Mouse (Mus musculus) heart, adult 2 months (tissue): ENCODE measurements around the gene Olfr1198. TPM values are rescaled to one million over a fixed set of nuclear protein-coding genes. Genes with fewer than 3 reads are reported as not detected.

ENCODE experiments used
- DNase-seq, 2 experiments: peaks; one replicate each; pipeline ENCODE4 v3.0.0; 2021
- H3K27ac ChIP-seq: fragments of 200-600 bp; 2 replicates; pipeline ENCODE4 v1.8.1; 2022
- H3K27me3 ChIP-seq: fragments of 200-500 bp; 2 replicates; pipeline ENCODE4 v1.6.1; 2012; ENCODE audit warnings: mild to moderate bottlenecking, low read length, inconsistent platforms, mixed read lengths; ENCODE audit not compliant: control insufficient read depth, insufficient read depth
- H3K36me3 ChIP-seq: fragments of 200-500 bp; 2 replicates; pipeline ENCODE4 v1.6.1; 2012; ENCODE audit warnings: low read length, inconsistent platforms; ENCODE audit not compliant: control insufficient read depth, insufficient read depth
- H3K4me1 ChIP-seq: fragments of 200-500 bp; 2 replicates; pipeline ENCODE4 v1.6.1; 2011; ENCODE audit warnings: low read length; ENCODE audit not compliant: control insufficient read depth, insufficient read depth
- H3K4me3 ChIP-seq: fragments of 200-600 bp; 2 replicates; pipeline ENCODE4 v1.8.1; 2022
- H3K79me2 ChIP-seq: fragments of 200-500 bp; replicated peaks from 2 replicates; pipeline ENCODE4 v1.6.1; 2012; ENCODE audit warnings: mild to moderate bottlenecking, inconsistent platforms, low read length, moderate library complexity, mixed read lengths; ENCODE audit not compliant: control insufficient read depth, insufficient read depth
- H3K9ac ChIP-seq: fragments of 200-500 bp; 2 replicates; pipeline ENCODE4 v1.6.1; 2012; ENCODE audit warnings: low read depth, mild to moderate bottlenecking, control low read depth, inconsistent platforms, low read length, mixed read lengths
- CTCF ChIP-seq: fragments of 200-600 bp; IDR thresholded peaks from 2 replicates; pipeline ENCODE4 v1.8.1; 2022; ENCODE audit warnings: antibody characterized with exemption, mild to moderate bottlenecking, moderate library complexity
- EP300 ChIP-seq: fragments of 200-500 bp; IDR thresholded peaks from 2 replicates; pipeline ENCODE4 v1.6.1; 2011; ENCODE audit warnings: low read depth, low read length, control low read depth; ENCODE audit not compliant: insufficient read depth
- POLR2A ChIP-seq: fragments of 200-500 bp; IDR thresholded peaks from 2 replicates; pipeline ENCODE4 v1.6.1; 2011; ENCODE audit warnings: mild to moderate bottlenecking, low read depth, low read length, control low read depth; ENCODE audit not compliant: insufficient read depth
- WGBS: fragments of 180-500 bp; shearing (Covaris S2); methylation state at CpG from one replicate; pipeline ENCODE4 v1.1.7; 2018; 5-methylcytosine and 5-hydroxymethylcytosine counted together
- intact Hi-C: fragments of 180-260 bp; cut with DNase I; formaldehyde crosslinking; loops from one replicate; pipeline ENCODE4 v1.15.1; 2025
- long read RNA-seq: library from polyadenylated mRNA; stranded (forward); transcript quantifications from one replicate; pipeline ENCODE4 v2.0.0, GENCODE M21; 2021
- polyA plus RNA-seq: library from polyadenylated mRNA; depleted of rRNA; stranded (reverse); fragments of >200 nt; gene quantifications from 2 replicates; pipeline ENCODE4 v1.2.3, GENCODE M21; 2012; rRNA removed
- total RNA-seq, 2 experiments: library from RNA; stranded (reverse); gene quantifications; 2 replicates each; pipeline ENCODE4 v1.2.3; 2021

The Olfr1198 gene
- total RNA-seq (not detected), polyA plus RNA-seq (not detected in 2 replicates)
- long read RNA-seq, result 0 reads

GRCm38 (mm10) chr2:88751270-88751669, at the start of gene Olfr1198:
TSS of gene Olfr1198 (minus strand) at chr2:88751370.
- intact Hi-C loops, result no loop called here
- H3K4me1 ChIP-seq, result no peaks in the 10 kb centered on the region

GRCm38 (mm10) chr2:88792736-88793135, 41.6 kb upstream of the Olfr1198 start, which contains the start of gene Olfr1201:
TSS of gene Olfr1201 (plus strand) at chr2:88793036.
- Histone ChIP-seq H3K27ac (no peak within 1 kb of the TSS), H3K27me3 (no peaks in the 10 kb centered on the region), H3K4me1 (no peaks in the 10 kb centered on the region), H3K79me2 (no peaks in the 10 kb centered on the region), H3K36me3 (no peaks in the 10 kb centered on the region), H3K4me3 (no peak within 1 kb of the TSS), H3K9ac (no peak within 1 kb of the TSS)
- DNase-seq, result no peak
- TF ChIP-seq POLR2A (no peak), EP300 (no peak), CTCF (no peak)
- 73% methylated on average over 6 of the region's 6 CpGs for whole genome bisulfite sequencing
- intact Hi-C loops, result no loop called here

More at GRCm38 (mm10) chr2:88751270-88751669, at the start of gene Olfr1198:
- WGBS, result 84% methylated on average over 2 of the region's 2 CpGs
- no peak for DNase-seq
- Histone ChIP-seq H3K27ac (no peak within 1 kb of the TSS), H3K79me2 (no peaks in the 10 kb centered on the region), H3K27me3 (no peaks in the 10 kb centered on the region), H3K9ac (no peak within 1 kb of the TSS), H3K36me3 (no peaks in the 10 kb centered on the region), H3K4me3 (no peak within 1 kb of the TSS)
- TF ChIP-seq CTCF (no peak), POLR2A (no peak), EP300 (no peak)

GRCm38 (mm10) chr2:88770388-88770787, 19.2 kb upstream of the Olfr1198 start, which contains the start of gene Olfr1200:
TSS of gene Olfr1200 (minus strand) at chr2:88770488.
- no peaks in the 10 kb centered on the region for H3K27me3 ChIP-seq
- H3K79me2 ChIP-seq, result no peaks in the 10 kb centered on the region
- H3K9ac ChIP-seq, result no peak within 1 kb of the TSS
- WGBS, result 55% methylated on average over 2 of the region's 2 CpGs
- no peak within 1 kb of the TSS for H3K4me3 ChIP-seq
- no peak for DNase-seq
- no peak within 1 kb of the TSS for H3K27ac ChIP-seq
- no peaks in the 10 kb centered on the region for H3K36me3 ChIP-seq
- no peak for TF ChIP-seq POLR2A
- TF ChIP-seq CTCF, result no peak
- TF ChIP-seq EP300, result no peak
- intact Hi-C loops, result no loop called here
- H3K4me1 ChIP-seq, result no peaks in the 10 kb centered on the region

GRCm38 (mm10) chr2:88760369-88760768, 9.2 kb upstream of the Olfr1198 start, which contains the start of gene Olfr1199:
TSS of gene Olfr1199 (minus strand) at chr2:88760469.
- DNase-seq, result no peak
- H3K27ac ChIP-seq, result no peak within 1 kb of the TSS
- WGBS, result 83% methylated on average over 2 of the region's 2 CpGs
- H3K4me1 ChIP-seq, result no peaks in the 10 kb centered on the region
- TF ChIP-seq CTCF (no peak), EP300 (no peak), POLR2A (no peak)
- no peak within 1 kb of the TSS for H3K9ac ChIP-seq
- H3K27me3 ChIP-seq, result no peaks in the 10 kb centered on the region
- intact Hi-C loops, result no loop called here
- no peak within 1 kb of the TSS for H3K4me3 ChIP-seq
- H3K36me3 ChIP-seq, result no peaks in the 10 kb centered on the region
- no peaks in the 10 kb centered on the region for H3K79me2 ChIP-seq

GRCm38 (mm10) chr2:88743379-88743778, 7.8 kb downstream of the Olfr1198 start:
- intact Hi-C loops, result no loop called here
- 70% methylated on average over 3 of the region's 3 CpGs for WGBS
- DNase-seq, result no peak
- Histone ChIP-seq H3K4me1 (no peaks in the 10 kb centered on the region), H3K79me2 (no peaks in the 10 kb centered on the region), H3K27me3 (no peaks in the 10 kb centered on the region), H3K4me3 (no peak overlapping the region), H3K9ac (no peak overlapping the region), H3K27ac (no peak overlapping the region), H3K36me3 (no peaks in the 10 kb centered on the region)
- TF ChIP-seq EP300 (no peak), POLR2A (no peak), CTCF (no peak)

- TF ChIP-seq POLR2A (no peak), CTCF (no peak)
- intact Hi-C loops, result no loop called here
- 62% methylated on average over 1 of the region's 1 CpGs for WGBS
Observed at GRCm38 (mm10) chr2:88732266-88732665, 18.9 kb downstream of the Olfr1198 start, which contains the start of gene Olfr1197. TSS of gene Olfr1197 (minus strand) at chr2:88732366.

More at GRCm38 (mm10) chr2:88732266-88732665, 18.9 kb downstream of the Olfr1198 start, which contains the start of gene Olfr1197:
- H3K27ac ChIP-seq, result no peak within 1 kb of the TSS
- H3K9ac ChIP-seq, result no peak within 1 kb of the TSS
- H3K4me3 ChIP-seq, result no peak within 1 kb of the TSS
- H3K36me3 ChIP-seq, result no peaks in the 10 kb centered on the region
- H3K27me3 ChIP-seq, result no peaks in the 10 kb centered on the region
- DNase-seq, result no peak
- H3K4me1 ChIP-seq, result no peaks in the 10 kb centered on the region
- H3K79me2 ChIP-seq, result no peaks in the 10 kb centered on the region
